Mouse (Mus musculus): ENCODE measurements at regions not wholly inside any gene's neighbourhood (a gene's known extent, or its start where the extent isn't known, plus 50 kb on each side); places are given as distances from the start of the nearest gene placed in this dataset.

DNA sequence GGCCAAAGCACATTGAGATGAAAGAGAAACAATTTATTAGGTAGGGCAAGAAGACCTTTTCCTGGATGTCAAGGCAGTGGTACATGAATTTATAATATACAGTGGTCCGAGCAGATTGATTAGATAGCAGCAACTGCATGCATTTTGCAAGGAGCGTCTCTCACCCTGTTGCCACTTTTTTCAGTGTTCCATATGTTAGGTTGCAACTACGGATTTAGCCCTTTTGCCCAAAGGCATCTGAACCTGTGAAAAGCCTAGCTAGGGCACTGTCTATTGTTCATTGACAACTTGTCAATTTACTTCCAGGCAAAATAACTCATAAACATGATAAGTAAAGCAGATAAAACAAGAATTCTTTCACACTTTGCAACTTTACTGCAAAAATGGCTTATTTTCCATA lies 600.1 kb upstream of the Nr2f1 start:
- H3K4me3 ChIP-seq (ENCODE audit: low read depth, low read length) = no peak overlapping the region
- H3K9me3 ChIP-seq (ENCODE audit: control insufficient read depth) = no peaks in the 10 kb centered on the region
- H3K9ac ChIP-seq (ENCODE audit: low read depth, low read length) = no peak overlapping the region
- no peak for TF ChIP-seq CTCF (IDR thresholded peaks at IDR 0.05; ENCODE audit: low read depth)
- no peak for ATAC-seq
- 81% methylated on average over 3 of the region's 3 CpGs for WGBS
- H3K27ac ChIP-seq (ENCODE audit: low read depth, low read length) = no peak overlapping the region
- no peak overlapping the region for H3K4me2 ChIP-seq (replicated peaks; ENCODE audit: low read depth)
- no peaks in the 10 kb centered on the region for H3K4me1 ChIP-seq (replicated peaks; ENCODE audit: control insufficient read depth, insufficient read depth, low read length)
- no peaks in the 10 kb centered on the region for H3K27me3 ChIP-seq (replicated peaks; ENCODE audit: control insufficient read depth, insufficient read depth, low read length)
- no peaks in the 10 kb centered on the region for H3K36me3 ChIP-seq (ENCODE audit: control insufficient read depth, insufficient read depth)

DNA sequence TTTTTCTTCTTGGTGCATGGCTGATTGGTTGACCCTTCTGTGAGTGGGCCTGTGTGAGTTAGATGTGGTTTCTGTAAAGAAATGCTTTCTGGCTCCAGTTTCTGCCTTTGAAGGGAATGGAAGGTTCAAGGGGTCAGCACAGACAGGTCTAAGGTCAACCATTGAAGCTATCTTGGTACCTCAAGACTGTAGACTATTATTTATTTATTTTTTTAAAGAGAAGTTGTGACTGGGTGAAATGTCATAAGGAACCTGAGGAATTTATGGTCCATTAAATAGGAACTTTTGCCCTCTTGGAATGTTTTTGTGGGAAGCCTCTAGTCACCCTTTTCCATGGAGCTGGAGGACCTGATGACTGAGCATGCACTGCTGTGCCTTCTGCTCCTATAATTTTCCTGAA lies 595.7 kb upstream of the Nr2f1 start:
- Histone ChIP-seq H3K27ac (ENCODE audit: low read depth, low read length) (no peak overlapping the region), H3K9ac (ENCODE audit: low read depth, low read length) (no peak overlapping the region), H3K4me1 (replicated peaks; ENCODE audit: control insufficient read depth, insufficient read depth, low read length) (no peaks in the 10 kb centered on the region), H3K36me3 (ENCODE audit: control insufficient read depth, insufficient read depth) (no peaks in the 10 kb centered on the region), H3K27me3 (replicated peaks; ENCODE audit: control insufficient read depth, insufficient read depth, low read length) (no peaks in the 10 kb centered on the region), H3K9me3 (ENCODE audit: control insufficient read depth) (no peaks in the 10 kb centered on the region), H3K4me2 (replicated peaks; ENCODE audit: low read depth) (no peak overlapping the region), H3K4me3 (ENCODE audit: low read depth, low read length) (no peak overlapping the region)
- TF ChIP-seq CTCF (IDR thresholded peaks at IDR 0.05; ENCODE audit: low read depth) = no peak
- no peak for ATAC-seq

DNA sequence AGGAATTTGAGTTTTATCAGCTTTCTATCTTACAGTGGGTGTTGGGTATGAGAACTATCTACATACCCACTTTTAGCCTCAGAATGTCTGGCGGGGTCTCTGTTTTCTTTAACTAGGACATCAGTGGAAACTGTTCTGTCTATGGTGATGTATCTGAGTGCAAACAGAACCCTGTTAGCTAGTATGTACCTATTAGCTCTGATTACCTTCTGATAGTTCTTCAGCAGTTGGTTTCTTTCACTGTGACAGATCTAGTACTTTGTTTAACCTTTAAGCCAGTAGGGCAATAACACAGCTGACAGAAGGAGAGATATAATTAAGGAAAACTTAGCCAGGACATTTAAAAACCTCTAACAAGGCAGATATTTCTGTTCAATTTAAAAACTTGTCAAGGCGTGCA lies 584.7 kb upstream of the Nr2f1 start:
- ATAC-seq = no peak
- Histone ChIP-seq H3K9ac (ENCODE audit: low read depth, low read length) (no peak overlapping the region), H3K27me3 (replicated peaks; ENCODE audit: control insufficient read depth, insufficient read depth, low read length) (no peaks in the 10 kb centered on the region), H3K4me3 (ENCODE audit: low read depth, low read length) (no peak overlapping the region), H3K4me1 (replicated peaks; ENCODE audit: control insufficient read depth, insufficient read depth, low read length) (no peaks in the 10 kb centered on the region), H3K4me2 (replicated peaks; ENCODE audit: low read depth) (no peak overlapping the region), H3K27ac (ENCODE audit: low read depth, low read length) (no peak overlapping the region), H3K36me3 (ENCODE audit: control insufficient read depth, insufficient read depth) (no peaks in the 10 kb centered on the region), H3K9me3 (ENCODE audit: control insufficient read depth) (no peaks in the 10 kb centered on the region)
- 30% methylated on average over 2 of the region's 2 CpGs for WGBS
- TF ChIP-seq CTCF (IDR thresholded peaks at IDR 0.05; ENCODE audit: low read depth) = no peak

DNA sequence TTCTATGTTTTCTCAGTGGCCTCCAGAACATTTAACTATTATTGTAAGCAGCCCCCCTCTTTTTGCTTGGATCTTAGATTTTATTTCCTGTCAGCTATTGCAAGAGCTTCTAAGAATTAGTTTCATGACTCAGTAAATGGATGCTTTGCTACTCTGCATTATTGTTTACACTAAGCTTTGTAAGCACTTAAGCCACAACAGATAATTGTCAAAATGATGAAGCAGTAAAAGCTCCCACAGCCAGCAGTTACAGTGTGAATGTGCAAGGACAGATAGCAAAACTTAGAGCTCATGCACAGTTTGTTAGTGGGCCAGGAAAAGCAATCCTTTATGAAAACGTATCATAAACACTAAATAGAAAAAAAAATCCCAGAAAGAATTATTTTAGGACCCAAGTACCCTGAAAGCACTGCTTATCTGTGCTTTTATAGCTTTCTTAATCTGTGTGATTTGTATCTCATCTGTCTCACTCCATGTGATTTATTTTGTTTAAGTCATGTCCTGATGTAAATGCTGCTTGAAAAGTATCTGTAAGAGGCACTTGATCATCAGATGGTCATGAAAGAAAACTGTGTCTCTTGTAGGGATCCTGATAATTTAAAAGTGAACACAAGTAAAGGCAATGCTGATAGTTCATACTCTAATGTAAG lies 584.2 kb upstream of the Nr2f1 start:
- no peak overlapping the region for H3K4me2 ChIP-seq (replicated peaks; ENCODE audit: low read depth)
- WGBS = 12% methylated on average over 1 of the region's 1 CpGs

More for the DNA sequence above, 584.2 kb upstream of the Nr2f1 start:
- Histone ChIP-seq H3K36me3 (ENCODE audit: control insufficient read depth, insufficient read depth) (no peaks in the 10 kb centered on the region), H3K9ac (ENCODE audit: low read depth, low read length) (no peak overlapping the region), H3K4me1 (replicated peaks; ENCODE audit: control insufficient read depth, insufficient read depth, low read length) (no peaks in the 10 kb centered on the region), H3K9me3 (ENCODE audit: control insufficient read depth) (no peaks in the 10 kb centered on the region), H3K27me3 (replicated peaks; ENCODE audit: control insufficient read depth, insufficient read depth, low read length) (no peaks in the 10 kb centered on the region), H3K4me3 (ENCODE audit: low read depth, low read length) (no peak overlapping the region), H3K27ac (ENCODE audit: low read depth, low read length) (no peak overlapping the region)
- no peak for TF ChIP-seq CTCF (IDR thresholded peaks at IDR 0.05; ENCODE audit: low read depth)
- ATAC-seq = no peak
